Mouse (Mus musculus) heart, embryonic 11.5 days (tissue): ENCODE data around the gene Gpnmb. TPM values are rescaled to one million over a fixed set of nuclear protein-coding genes. Genes with fewer than 3 reads are reported as not detected.

Source experiments
- ATAC-seq: fragments of 200-750 bp; cut with Nextera tagmentation; replicated peaks from 2 replicates; pipeline ENCODE4 v1.8.0; 2017; ENCODE audit warnings: moderate library complexity; ENCODE audit not compliant: insufficient number of reproducible peaks, low FRiP score, low TSS enrichment
- H3K27ac ChIP-seq: fragments of 300-500 bp; sonication (generic); 2 replicates; pipeline ENCODE4 v1.5.1; 2014; ENCODE audit warnings: mild to moderate bottlenecking, low read depth, low read length
- H3K27me3 ChIP-seq: fragments of 300-500 bp; sonication (generic); 2 replicates; pipeline ENCODE4 v1.6.1; 2014; ENCODE audit warnings: mild to moderate bottlenecking, low read length, mixed read lengths; ENCODE audit not compliant: control insufficient read depth, insufficient read depth
- H3K36me3 ChIP-seq: fragments of 300-500 bp; sonication (generic); 2 replicates; pipeline ENCODE4 v1.6.1; 2014; ENCODE audit warnings: mild to moderate bottlenecking, low read length, moderate library complexity, mixed read lengths; ENCODE audit not compliant: control insufficient read depth, insufficient read depth
- H3K4me1 ChIP-seq: fragments of 300-500 bp; sonication (generic); 2 replicates; pipeline ENCODE4 v1.6.1; 2014; ENCODE audit warnings: low read length; ENCODE audit not compliant: control insufficient read depth, insufficient read depth
- H3K4me2 ChIP-seq: fragments of 300-500 bp; sonication (generic); 2 replicates; pipeline ENCODE4 v1.6.1; 2014; ENCODE audit warnings: mild to moderate bottlenecking, moderate library complexity
- H3K4me3 ChIP-seq: fragments of 300-500 bp; sonication (generic); 2 replicates; pipeline ENCODE4 v1.5.1; 2014; ENCODE audit warnings: low read depth, low read length
- H3K9ac ChIP-seq: fragments of 300-500 bp; sonication (generic); 2 replicates; pipeline ENCODE4 v1.6.1; 2014; ENCODE audit warnings: mild to moderate bottlenecking, low read depth, low read length, moderate library complexity
- H3K9me3 ChIP-seq: fragments of 300-500 bp; sonication (generic); replicated peaks from 2 replicates; pipeline ENCODE4 v1.6.1; 2016; ENCODE audit warnings: low read length; ENCODE audit not compliant: control insufficient read depth
- WGBS: fragments of 180-500 bp; shearing (Covaris S2); extraction: QIAGEN DNeasy Blood & Tissue Kit; methylation state at CpG from one replicate; pipeline ENCODE4 v1.1.7; 2014; ENCODE audit not compliant: insufficient replicate concordance; 5-methylcytosine and 5-hydroxymethylcytosine counted together
- polyA plus RNA-seq: library from polyadenylated mRNA; unstranded; fragments of >200 nt; fragmentation: Nextera tagmentation; extraction: Ambion mirVana; gene quantifications from 2 replicates; pipeline ENCODE4 v1.2.1, GENCODE M21; 2014

Gpnmb gene
- polyA plus RNA-seq, 1 experiment from 2014 or later = 0.09 TPM

DNA sequence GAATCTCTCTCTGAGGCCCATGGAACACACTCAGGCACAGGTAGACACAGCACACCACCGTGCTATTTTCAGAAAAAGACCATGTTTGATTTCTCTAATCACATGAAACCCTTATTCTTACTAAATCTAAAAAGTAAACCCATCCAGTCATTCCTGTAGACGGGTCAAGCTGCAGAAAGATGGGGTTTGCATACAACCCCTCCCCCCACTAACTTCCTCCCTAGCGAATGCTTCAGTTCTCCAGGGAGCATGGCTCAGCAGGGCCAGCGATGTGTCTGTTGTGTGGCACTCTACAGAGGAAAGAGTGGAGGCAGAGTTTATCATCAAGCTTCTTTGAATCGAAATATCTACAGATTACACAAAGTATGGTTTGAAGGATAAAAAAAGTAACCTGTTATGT lies 79.2 kb downstream of the Gpnmb start:
- Histone ChIP-seq H3K36me3 (0 out of 2 replicates have a peak, but pooled peaks cover 4% of the 10 kb centered on the region), H3K27me3 (no peaks in the 10 kb centered on the region), H3K4me2 (no peak overlapping the region), H3K27ac (no peak overlapping the region), H3K4me3 (no peak overlapping the region), H3K9me3 (no peaks in the 10 kb centered on the region), H3K4me1 (peaks cover 7% of the 10 kb centered on the region; the same call in 1 of the 2 replicates), H3K9ac (no peak overlapping the region)
- whole genome bisulfite sequencing = 75% methylated on average over 5 of the region's 5 CpGs
- ATAC-seq = no peak

DNA sequence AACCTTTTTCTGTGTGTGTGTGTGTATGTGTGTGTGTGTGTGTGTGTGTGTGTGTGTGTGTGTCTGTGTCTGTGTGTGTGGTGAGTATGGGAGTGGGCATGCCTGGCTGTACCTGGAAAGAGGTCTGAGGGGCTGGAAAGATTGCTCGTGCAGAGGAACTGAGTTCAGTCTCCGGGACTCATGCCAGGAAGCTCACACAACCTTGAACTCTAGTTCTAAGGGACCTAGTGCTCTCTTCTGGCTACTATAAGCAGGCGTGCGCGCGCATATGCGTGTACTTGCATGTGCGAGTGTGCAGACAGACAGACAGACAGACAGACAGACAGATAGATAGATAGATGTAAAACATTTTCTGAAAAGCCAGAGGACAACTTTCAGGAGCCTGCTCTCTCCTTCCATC lies 79.9 kb downstream of the Gpnmb start:
- WGBS = 87% methylated on average over 8 of the region's 8 CpGs
- H3K9me3 ChIP-seq = no peaks in the 10 kb centered on the region
- H3K9ac ChIP-seq = no peak overlapping the region
- H3K27me3 ChIP-seq = no peaks in the 10 kb centered on the region
- H3K4me1 ChIP-seq = peaks cover under 1% of the 10 kb centered on the region; the same call in 1 of the 2 replicates
- H3K27ac ChIP-seq = no peak overlapping the region
- 0 out of 2 replicates have a peak, but pooled peaks cover 4% of the 10 kb centered on the region for H3K36me3 ChIP-seq
- H3K4me3 ChIP-seq = no peak overlapping the region
- H3K4me2 ChIP-seq = no peak overlapping the region
- ATAC-seq = no peak

GRCm38 (mm10) chr6:49118446-49118845 lies 82.1 kb downstream of the Gpnmb start:
- H3K27ac ChIP-seq = no peak overlapping the region
- no peaks in the 10 kb centered on the region for H3K27me3 ChIP-seq
- no peak overlapping the region for H3K4me2 ChIP-seq
- 74% methylated on average over 8 of the region's 8 CpGs for WGBS
- peaks cover 6% of the 10 kb centered on the region; the same call in 1 of the 2 replicates for H3K36me3 ChIP-seq
- no peaks in the 10 kb centered on the region for H3K9me3 ChIP-seq
- no peak overlapping the region for H3K4me3 ChIP-seq
- no peaks in the 10 kb centered on the region for H3K4me1 ChIP-seq
- H3K9ac ChIP-seq = no peak overlapping the region
- ATAC-seq = no peak

GRCm38 (mm10) chr6:49119462-49120135 lies 83.3 kb downstream of the Gpnmb start:
- Histone ChIP-seq H3K9me3 (no peaks in the 10 kb centered on the region), H3K4me1 (no peaks in the 10 kb centered on the region), H3K27me3 (no peaks in the 10 kb centered on the region), H3K27ac (no peak overlapping the region), H3K4me3 (no peak overlapping the region), H3K36me3 (peaks cover 2% of the 10 kb centered on the region; the same call in 1 of the 2 replicates), H3K9ac (no peak overlapping the region), H3K4me2 (no peak overlapping the region)
- no peak for ATAC-seq
- 85% methylated on average over 1 of the region's 1 CpGs for WGBS

GRCm38 (mm10) chr6:49120370-49120769 lies 84.0 kb downstream of the Gpnmb start:
- Histone ChIP-seq H3K4me1 (no peaks in the 10 kb centered on the region), H3K4me2 (no peak overlapping the region), H3K27ac (no peak overlapping the region), H3K4me3 (no peak overlapping the region), H3K9ac (no peak overlapping the region), H3K27me3 (no peaks in the 10 kb centered on the region), H3K36me3 (peaks cover 5% of the 10 kb centered on the region), H3K9me3 (no peaks in the 10 kb centered on the region)
- WGBS = 83% methylated on average over 3 of the region's 3 CpGs
- ATAC-seq = no peak

Other genes with a start within 250 kb of the Gpnmb start
- 104 and 108 TPM in 2 replicates for gene Tmem176a, start 195.6 kb upstream of the Gpnmb start, polyA plus RNA-seq
- 219 and 237 TPM in 2 replicates for gene Tmem176b, start 195.1 kb upstream of the Gpnmb start, polyA plus RNA-seq
- gene Aoc1, start 163.7 kb upstream of the Gpnmb start, polyA plus RNA-seq = not detected in 2 replicates
- 0.08 and 0.14 TPM in 2 replicates for gene 1600015I10Rik, start 106.7 kb upstream of the Gpnmb start, polyA plus RNA-seq
- not detected in 2 replicates for gene Doxl2, start 61.6 kb upstream of the Gpnmb start, polyA plus RNA-seq
- 0.07 TPM in 1 of 2 replicates, not detected in the other for gene Svs1, start 49.7 kb upstream of the Gpnmb start, polyA plus RNA-seq
- 52.3 and 54.5 TPM in 2 replicates for gene Malsu1, start 37.2 kb downstream of the Gpnmb start, polyA plus RNA-seq
- 74.4 and 78.3 TPM in 2 replicates for gene Igf2bp3, start 178.4 kb downstream of the Gpnmb start, polyA plus RNA-seq
- 27.3 and 40.4 TPM in 2 replicates for gene Tra2a, start 227.5 kb downstream of the Gpnmb start, polyA plus RNA-seq